In genomic region chr1:134435414-134435813, GRCm38 (mm10) we compare ENCODE assay signal across 11 mouse cellular contexts. TPM values are rescaled to one million over a fixed set of nuclear protein-coding genes. Genes with fewer than 3 reads are reported as not detected.
DNase-seq lines count a peak whose midpoint lies in the region; ATAC-seq lines count a peak whose summit lies in the region.
"Had no signal": no experiment of that assay in that cellular context is flagged by ENCODE, and none has a peak within 500 bp of the region (broad histone marks: within the 10 kb centered on the region; RNA-seq: fewer than 3 reads in every experiment).

No protein-coding gene starts in this region.

- peaks cover 32% of the 10 kb centered on the region for H3K36me3 ChIP-seq in heart, embryonic 12.5 days

- H3K27ac ChIP-seq in heart, embryonic 12.5 days (ENCODE audit: poor library complexity, severe bottlenecking) = no peak overlapping the region
- H3K27ac ChIP-seq: limb, embryonic 15.5 days had no signal

- H3K9me3 ChIP-seq in heart, embryonic 12.5 days (replicated peaks) = no peaks in the 10 kb centered on the region
- H3K9me3 ChIP-seq: limb, embryonic 15.5 days had no signal

- 29% methylated on average over 4 of the region's 4 CpGs for WGBS in heart, embryonic 12.5 days

- H3K9ac ChIP-seq in heart, embryonic 12.5 days = no peak overlapping the region
- H3K9ac ChIP-seq: limb, embryonic 15.5 days had no signal

- H3K4me3 ChIP-seq in heart, embryonic 12.5 days = no peak overlapping the region
- H3K4me3 ChIP-seq: limb, embryonic 15.5 days had no signal

- no peaks in the 10 kb centered on the region for H3K4me1 ChIP-seq in heart, embryonic 12.5 days (replicated peaks)
- H3K4me1 ChIP-seq: limb, embryonic 15.5 days had no signal

- ATAC-seq in heart, embryonic 12.5 days (ENCODE audit: insufficient number of reproducible peaks, low FRiP score) = no peak
- peak; percentile 43 for ATAC-seq in CD4-positive, CD25-positive, alpha-beta regulatory T cell, adult 4 months
- peak; percentile 96 for ATAC-seq in megakaryocyte, adult 5-6 weeks (ENCODE audit: poor library complexity, severe bottlenecking)

- no peak overlapping the region for H3K4me2 ChIP-seq in heart, embryonic 12.5 days
- H3K4me2 ChIP-seq: limb, embryonic 15.5 days had no signal

- intact Hi-C loops in heart, postnatal 10 days (cut with DNase I) = no loop called here

- peak; percentile 10 to 41 for DNase-seq in heart, postnatal 10 days
- peak; percentile 69 for DNase-seq in c-Kit-negative CD71-positive TER-119-positive erythroid progenitor cells, embryonic 14.5 days (ENCODE audit: low read depth, low spot score)
- DNase-seq in layer of hippocampus, postnatal 25 days (ENCODE audit: extremely low spot score in 1 of 2, low spot score in 1 of 2) = no peak
- no peak for DNase-seq in heart, adult 18-20 months
- DNase-seq in urinary bladder, postnatal 10 days (ENCODE audit: low spot score) = no peak

- H3K27me3 ChIP-seq in heart, embryonic 12.5 days (replicated peaks) = no peaks in the 10 kb centered on the region
- H3K27me3 ChIP-seq: limb, embryonic 15.5 days had no signal

RNA-seq across cellular contexts. Expression of gene Klhl12, which starts 19.9 kb away (rescaled TPM):
- 10 to 100 TPM; 18.3 to 19.6 TPM for total RNA-seq in heart, postnatal 10 days (2021)
- 18.8 and 20.4 TPM in 2 replicates for polyA plus RNA-seq in heart, embryonic 12.5 days (2016; fragmentation: Nextera tagmentation; extraction: Ambion mirVana)
- 10 to 100 TPM; 13.7 to 15.8 TPM for polyA plus RNA-seq in CD4-positive, CD25-positive, alpha-beta regulatory T cell, adult 4 months (2017; shearing (Covaris generic))
- total RNA-seq in megakaryocyte, adult 5-6 weeks (2015) = 10.0 and 10.2 TPM in 2 replicates
- 11.2 and 12.8 TPM in 2 replicates for total RNA-seq in megakaryocyte, adult 5-6 weeks (2017)
- 10 to 100 TPM; 40.2 to 43.8 TPM for total RNA-seq in layer of hippocampus, postnatal 25 days (2021)
- 10 to 100 TPM; 22.5 to 22.8 TPM for total RNA-seq in heart, adult 18-20 months (2021)

RNA-seq across cellular contexts. Expression of gene Adipor1, which starts 20.2 kb away (rescaled TPM):
- total RNA-seq in heart, postnatal 10 days (2021) = 100 to 1,000 TPM; 132 to 133 TPM
- 126 and 134 TPM in 2 replicates for polyA plus RNA-seq in heart, embryonic 12.5 days (2016; fragmentation: Nextera tagmentation; extraction: Ambion mirVana)
- 10 to 100 TPM; 26.7 to 30.7 TPM for polyA plus RNA-seq in CD4-positive, CD25-positive, alpha-beta regulatory T cell, adult 4 months (2017; shearing (Covaris generic))
- total RNA-seq in megakaryocyte, adult 5-6 weeks (2015) = 118 and 120 TPM in 2 replicates
- 73.8 and 83.6 TPM in 2 replicates for total RNA-seq in megakaryocyte, adult 5-6 weeks (2017)
- 10 to 100 TPM; 58.7 to 61.1 TPM for total RNA-seq in layer of hippocampus, postnatal 25 days (2021)
- total RNA-seq in heart, adult 18-20 months (2021) = 100 to 1,000 TPM; 126 to 129 TPM

RNA-seq across cellular contexts. Expression of gene Cyb5r1, which starts 30.1 kb away (rescaled TPM):
- 10 to 100 TPM; 31.0 to 33.4 TPM for total RNA-seq in heart, postnatal 10 days (2021)
- polyA plus RNA-seq in heart, embryonic 12.5 days (2016; fragmentation: Nextera tagmentation; extraction: Ambion mirVana) = 37.6 and 38.8 TPM in 2 replicates
- 10 to 100 TPM; 20.9 to 26.2 TPM for polyA plus RNA-seq in CD4-positive, CD25-positive, alpha-beta regulatory T cell, adult 4 months (2017; shearing (Covaris generic))
- 54.5 and 69.7 TPM in 2 replicates for total RNA-seq in megakaryocyte, adult 5-6 weeks (2015)
- total RNA-seq in megakaryocyte, adult 5-6 weeks (2017) = 43.8 and 46.8 TPM in 2 replicates
- total RNA-seq in layer of hippocampus, postnatal 25 days (2021) = 10 to 100 TPM; 28.7 to 33.2 TPM
- 10 to 100 TPM; 27.4 to 28.0 TPM for total RNA-seq in heart, adult 18-20 months (2021)

RNA-seq across cellular contexts. Expression of gene 4933406M09Rik, which starts 49.7 kb away (rescaled TPM):
- total RNA-seq in heart, postnatal 10 days (2021) = not detected
- polyA plus RNA-seq in heart, embryonic 12.5 days (2016; fragmentation: Nextera tagmentation; extraction: Ambion mirVana) = not detected in 2 replicates
- not detected for polyA plus RNA-seq in CD4-positive, CD25-positive, alpha-beta regulatory T cell, adult 4 months (2017; shearing (Covaris generic))
- not detected in 2 replicates for total RNA-seq in megakaryocyte, adult 5-6 weeks (2015)
- total RNA-seq in megakaryocyte, adult 5-6 weeks (2017) = not detected in 2 replicates
- total RNA-seq in layer of hippocampus, postnatal 25 days (2021) = not detected
- total RNA-seq in heart, adult 18-20 months (2021) = not detected
- polyA plus RNA-seq: cortical plate, adult 2 months; limb, embryonic 15.5 days; stomach, embryonic 14.5 days had no signal

RNA-seq across cellular contexts. Expression of gene Rabif, which starts 59.0 kb away (rescaled TPM):
- 10 to 100 TPM; 11.6 to 12.8 TPM for total RNA-seq in heart, postnatal 10 days (2021)
- 32.2 and 32.8 TPM in 2 replicates for polyA plus RNA-seq in heart, embryonic 12.5 days (2016; fragmentation: Nextera tagmentation; extraction: Ambion mirVana)
- polyA plus RNA-seq in CD4-positive, CD25-positive, alpha-beta regulatory T cell, adult 4 months (2017; shearing (Covaris generic)) = 10 to 100 TPM; 45.5 to 47.1 TPM
- 20.6 and 24.1 TPM in 2 replicates for total RNA-seq in megakaryocyte, adult 5-6 weeks (2015)
- total RNA-seq in megakaryocyte, adult 5-6 weeks (2017) = 16.1 and 18.6 TPM in 2 replicates
- total RNA-seq in layer of hippocampus, postnatal 25 days (2021) = 10 to 100 TPM; 23.6 to 28.2 TPM
- total RNA-seq in heart, adult 18-20 months (2021) = 1 to 10 TPM; 8.0 to 9.7 TPM

Comparison
In these comparisons a context has a peak if more than half of its experiments do, and no peak if none do; other contexts are left out.
1. DNase-seq: peak in heart, postnatal 10 days (2 of 2) and c-Kit-negative CD71-positive TER-119-positive erythroid progenitor cells, embryonic 14.5 days (single experiment); none in layer of hippocampus, postnatal 25 days (0 of 2), heart, adult 18-20 months (0 of 2) and urinary bladder, postnatal 10 days (single experiment).